Mouse (Mus musculus) midbrain, embryonic 12.5 days (tissue): ENCODE data around the gene Gramd1b. TPM values are rescaled to one million over a fixed set of nuclear protein-coding genes. Genes with fewer than 3 reads are reported as not detected.
A peak's percentile ranks its signal among the peaks of the same experiment; 100 is the strongest.

ENCODE experiments used
- ATAC-seq: fragments of 200-750 bp; cut with Nextera tagmentation; 2 replicates; pipeline ENCODE4 v1.8.0; 2017; ENCODE audit warnings: low read depth, moderate TSS enrichment, moderate library complexity; ENCODE audit not compliant: low FRiP score
- H3K27ac ChIP-seq: fragments of 300-500 bp; sonication (generic); replicated peaks from 2 replicates; pipeline ENCODE4 v1.5.1; 2016; ENCODE audit warnings: mild to moderate bottlenecking
- H3K27me3 ChIP-seq: fragments of 300-500 bp; sonication (generic); 2 replicates; pipeline ENCODE4 v1.6.1; 2016; ENCODE audit warnings: mild to moderate bottlenecking
- H3K36me3 ChIP-seq: fragments of 300-500 bp; sonication (generic); 2 replicates; pipeline ENCODE4 v1.6.1; 2016
- H3K4me1 ChIP-seq: fragments of 300-500 bp; sonication (generic); 2 replicates; pipeline ENCODE4 v1.6.1; 2016
- H3K4me2 ChIP-seq: fragments of 300-500 bp; sonication (generic); replicated peaks from 2 replicates; pipeline ENCODE4 v1.6.1; 2016; ENCODE audit warnings: mild to moderate bottlenecking, moderate library complexity
- H3K4me3 ChIP-seq: fragments of 300-500 bp; sonication (generic); 2 replicates; pipeline ENCODE4 v1.5.1; 2016; ENCODE audit warnings: mild to moderate bottlenecking
- H3K9ac ChIP-seq: fragments of 300-500 bp; sonication (generic); replicated peaks from 2 replicates; pipeline ENCODE4 v1.6.1; 2016; ENCODE audit warnings: mild to moderate bottlenecking, moderate library complexity
- H3K9me3 ChIP-seq: fragments of 300-500 bp; sonication (generic); 2 replicates; pipeline ENCODE4 v1.6.1; 2016; ENCODE audit warnings: mild to moderate bottlenecking
- WGBS: fragments of 180-500 bp; shearing (Covaris S2); methylation state at CpG from one replicate; pipeline ENCODE4 v1.1.7; 2016; 5-methylcytosine and 5-hydroxymethylcytosine counted together
- polyA plus RNA-seq: library from polyadenylated mRNA; unstranded; fragments of >200 nt; fragmentation: Nextera tagmentation; extraction: Ambion mirVana; gene quantifications from 2 replicates; pipeline ENCODE4 v1.2.1, GENCODE M21; 2016

Gramd1b gene
- polyA plus RNA-seq, 1 experiment from 2014 or later, result 5.4 TPM

DNA sequence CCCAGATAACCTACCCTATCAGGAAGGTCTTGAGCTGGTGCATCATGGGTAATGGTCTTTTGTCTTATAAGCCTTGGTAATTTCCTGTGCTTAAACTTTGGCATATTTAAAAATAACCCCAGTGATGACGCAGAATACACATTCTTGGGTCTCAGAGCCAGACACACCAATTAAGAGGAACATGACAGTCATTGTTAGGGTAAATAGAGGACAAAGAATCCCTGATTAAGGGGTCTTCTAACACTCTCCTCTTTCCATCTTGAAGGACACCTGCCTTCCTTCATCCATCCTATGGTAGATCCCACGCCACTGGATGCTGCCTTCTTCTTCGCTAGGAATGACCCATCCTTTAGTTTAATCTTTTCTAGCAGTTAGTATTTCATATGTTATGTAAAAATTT, 208.8 kb downstream of the Gramd1b start:
- Histone ChIP-seq H3K9ac (no peak overlapping the region), H3K27ac (no peak overlapping the region), H3K4me3 (no peak overlapping the region), H3K4me2 (no peak overlapping the region), H3K36me3 (peaks cover under 1% of the 10 kb centered on the region; the same call in 1 of the 2 replicates), H3K27me3 (no peaks in the 10 kb centered on the region), H3K9me3 (no peaks in the 10 kb centered on the region), H3K4me1 (0 out of 2 replicates have a peak, but pooled peaks cover 3% of the 10 kb centered on the region)
- WGBS, result 96% methylated on average over 3 of the region's 3 CpGs
- ATAC-seq, result no peak

DNA sequence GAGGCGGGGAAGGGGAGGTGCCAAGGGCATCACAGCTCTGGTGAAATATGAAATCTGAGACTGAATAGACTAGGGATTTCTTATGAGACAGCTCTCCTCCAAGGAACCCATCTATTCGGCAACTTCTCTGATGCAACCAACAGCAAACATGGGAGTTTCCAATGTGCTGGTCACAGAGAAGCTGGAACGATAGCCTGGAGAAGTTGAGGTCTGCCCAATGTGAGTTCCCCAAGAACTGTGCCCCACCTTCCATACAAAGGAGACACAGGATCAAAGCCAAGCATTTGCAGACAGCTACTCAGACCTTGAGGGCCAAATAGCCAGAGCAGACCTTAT, 209.5 kb downstream of the Gramd1b start:
- H3K4me3 ChIP-seq, result no peak overlapping the region
- peaks cover 6% of the 10 kb centered on the region; the same call in 1 of the 2 replicates for H3K36me3 ChIP-seq
- ATAC-seq, result no peak
- no peaks in the 10 kb centered on the region for H3K27me3 ChIP-seq
- H3K9ac ChIP-seq, result no peak overlapping the region
- H3K9me3 ChIP-seq, result no peaks in the 10 kb centered on the region
- 82% methylated on average over 3 of the region's 3 CpGs for WGBS
- H3K27ac ChIP-seq, result no peak overlapping the region
- no peak overlapping the region for H3K4me2 ChIP-seq
- H3K4me1 ChIP-seq, result 0 out of 2 replicates have a peak, but pooled peaks cover 3% of the 10 kb centered on the region

- no peaks in the 10 kb centered on the region for H3K9me3 ChIP-seq
- H3K27me3 ChIP-seq, result no peaks in the 10 kb centered on the region
- no peak overlapping the region for H3K4me2 ChIP-seq
- 0 out of 2 replicates have a peak, but pooled peaks have one; percentile 16 for ATAC-seq
- no peak overlapping the region for H3K27ac ChIP-seq
- peaks cover 6% of the 10 kb centered on the region; the same call in 1 of the 2 replicates for H3K36me3 ChIP-seq
- H3K4me3 ChIP-seq, result no peak overlapping the region
- H3K4me1 ChIP-seq, result 0 out of 2 replicates have a peak, but pooled peaks cover 3% of the 10 kb centered on the region
- 58% methylated on average over 12 of the region's 12 CpGs for WGBS
- H3K9ac ChIP-seq, result no peak overlapping the region
Measured at GRCm38 (mm10) chr9:40320879-40321667, 210.1 kb downstream of the Gramd1b start.

GRCm38 (mm10) chr9:40320405-40320804, 210.8 kb downstream of the Gramd1b start:
- Histone ChIP-seq H3K36me3 (peaks cover 6% of the 10 kb centered on the region; the same call in 1 of the 2 replicates), H3K4me2 (no peak overlapping the region), H3K4me3 (no peak overlapping the region), H3K4me1 (0 out of 2 replicates have a peak, but pooled peaks cover 3% of the 10 kb centered on the region), H3K27ac (no peak overlapping the region), H3K27me3 (no peaks in the 10 kb centered on the region), H3K9me3 (no peaks in the 10 kb centered on the region), H3K9ac (no peak overlapping the region)
- no peak for ATAC-seq
- WGBS, result 88% methylated on average over 8 of the region's 8 CpGs

DNA sequence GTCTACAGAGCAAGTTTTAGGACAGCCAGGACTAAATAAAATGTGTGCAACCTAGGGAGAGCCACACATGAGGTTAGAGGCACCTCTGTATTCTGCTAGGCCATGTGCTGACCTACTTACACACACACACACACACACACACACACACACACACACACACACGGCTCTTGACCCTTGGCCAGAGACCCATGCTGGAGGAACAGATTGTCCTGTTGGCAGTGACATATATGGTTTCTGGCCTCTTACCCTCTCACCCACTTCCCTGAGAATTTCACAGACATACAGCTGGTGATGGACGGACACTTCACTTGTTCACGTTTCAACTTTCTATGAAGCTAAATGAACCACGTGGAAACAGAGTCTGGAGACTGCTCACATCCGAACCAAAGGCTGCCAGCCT, 212.4 kb downstream of the Gramd1b start:
- Histone ChIP-seq H3K9ac (no peak overlapping the region), H3K4me1 (0 out of 2 replicates have a peak, but pooled peaks cover 3% of the 10 kb centered on the region), H3K27ac (no peak overlapping the region), H3K27me3 (no peaks in the 10 kb centered on the region), H3K36me3 (peaks cover 6% of the 10 kb centered on the region; the same call in 1 of the 2 replicates), H3K4me3 (no peak overlapping the region), H3K9me3 (no peaks in the 10 kb centered on the region), H3K4me2 (no peak overlapping the region)
- WGBS, result 90% methylated on average over 5 of the region's 5 CpGs
- ATAC-seq, result no peak

DNA sequence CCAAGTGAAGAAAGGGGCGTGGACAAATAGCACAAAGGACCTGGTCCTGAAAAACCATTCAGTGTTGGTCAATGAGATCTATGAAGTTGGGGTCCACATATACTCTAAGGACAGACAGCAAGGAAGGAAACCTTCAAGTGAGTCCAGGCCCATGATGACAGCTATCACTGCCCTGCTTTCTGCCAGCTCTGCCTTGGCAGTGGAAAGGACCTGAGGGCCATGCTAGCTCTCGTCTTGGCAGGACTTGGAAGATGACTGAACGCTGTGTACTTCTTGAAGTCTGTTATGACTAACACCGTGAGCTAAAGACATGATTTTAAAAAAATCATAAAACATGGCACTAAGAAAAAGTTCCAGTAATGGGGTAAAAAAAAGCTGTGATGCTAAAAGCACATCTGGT, 213.4 kb downstream of the Gramd1b start:
- Histone ChIP-seq H3K4me3 (no peak overlapping the region), H3K4me1 (0 out of 2 replicates have a peak, but pooled peaks cover 3% of the 10 kb centered on the region), H3K27me3 (no peaks in the 10 kb centered on the region), H3K9ac (no peak overlapping the region), H3K36me3 (peaks cover 6% of the 10 kb centered on the region; the same call in 1 of the 2 replicates), H3K27ac (no peak overlapping the region), H3K4me2 (no peak overlapping the region), H3K9me3 (no peaks in the 10 kb centered on the region)
- no peak for ATAC-seq
- WGBS, result 92% methylated on average over 4 of the region's 4 CpGs

GRCm38 (mm10) chr9:40316865-40317660, 214.1 kb downstream of the Gramd1b start:
- H3K27ac ChIP-seq, result no peak overlapping the region
- no peak overlapping the region for H3K4me3 ChIP-seq
- H3K36me3 ChIP-seq, result peaks cover 6% of the 10 kb centered on the region; the same call in 1 of the 2 replicates
- 88% methylated on average over 9 of the region's 9 CpGs for WGBS
- ATAC-seq, result no peak
- H3K9ac ChIP-seq, result no peak overlapping the region
- H3K27me3 ChIP-seq, result no peaks in the 10 kb centered on the region
- H3K9me3 ChIP-seq, result no peaks in the 10 kb centered on the region
- H3K4me2 ChIP-seq, result no peak overlapping the region
- H3K4me1 ChIP-seq, result 0 out of 2 replicates have a peak, but pooled peaks cover 3% of the 10 kb centered on the region

- WGBS, result 62% methylated on average over 9 of the region's 9 CpGs
- H3K4me1 ChIP-seq, result no peaks in the 10 kb centered on the region
- no peak overlapping the region for H3K9ac ChIP-seq
- H3K27me3 ChIP-seq, result no peaks in the 10 kb centered on the region
- no peak overlapping the region for H3K4me3 ChIP-seq
- peaks cover 16% of the 10 kb centered on the region; the same call in 1 of the 2 replicates for H3K36me3 ChIP-seq
- no peak overlapping the region for H3K4me2 ChIP-seq
- no peak for ATAC-seq
- no peaks in the 10 kb centered on the region for H3K9me3 ChIP-seq
- no peak overlapping the region for H3K27ac ChIP-seq
Measured at GRCm38 (mm10) chr9:40311813-40312212, 219.4 kb downstream of the Gramd1b start.

GRCm38 (mm10) chr9:40309876-40310275, 221.3 kb downstream of the Gramd1b start:
- 92% methylated on average over 6 of the region's 6 CpGs for WGBS
- no peak for ATAC-seq
- Histone ChIP-seq H3K9me3 (no peaks in the 10 kb centered on the region), H3K27ac (no peak overlapping the region), H3K4me2 (no peak overlapping the region), H3K4me3 (no peak overlapping the region), H3K36me3 (peaks cover 23% of the 10 kb centered on the region; the same call in 1 of the 2 replicates), H3K27me3 (no peaks in the 10 kb centered on the region), H3K4me1 (no peaks in the 10 kb centered on the region), H3K9ac (no peak overlapping the region)

GRCm38 (mm10) chr9:40307311-40307710, 223.9 kb downstream of the Gramd1b start:
- Histone ChIP-seq H3K27ac (no peak overlapping the region), H3K9me3 (no peaks in the 10 kb centered on the region), H3K36me3 (peaks cover 26% of the 10 kb centered on the region; the same call in 1 of the 2 replicates), H3K4me1 (no peaks in the 10 kb centered on the region), H3K4me2 (no peak overlapping the region), H3K4me3 (no peak overlapping the region), H3K27me3 (no peaks in the 10 kb centered on the region), H3K9ac (no peak overlapping the region)
- ATAC-seq, result no peak
- whole genome bisulfite sequencing, result 85% methylated on average over 3 of the region's 3 CpGs

- Histone ChIP-seq H3K27me3 (no peaks in the 10 kb centered on the region), H3K36me3 (0 out of 2 replicates have a peak, but pooled peaks cover 33% of the 10 kb centered on the region), H3K9ac (no peak overlapping the region), H3K9me3 (no peaks in the 10 kb centered on the region), H3K4me1 (no peaks in the 10 kb centered on the region), H3K4me2 (no peak overlapping the region), H3K4me3 (no peak overlapping the region), H3K27ac (no peak overlapping the region)
- no peak for ATAC-seq
- WGBS, result 92% methylated on average over 8 of the region's 8 CpGs
Measured at GRCm38 (mm10) chr9:40304243-40304642, 226.9 kb downstream of the Gramd1b start.

- no peak overlapping the region for H3K4me2 ChIP-seq
- 90% methylated on average over 8 of the region's 8 CpGs for WGBS
- H3K27ac ChIP-seq, result no peak overlapping the region
- H3K9ac ChIP-seq, result no peak overlapping the region
- ATAC-seq, result no peak
- no peak overlapping the region for H3K4me3 ChIP-seq
- H3K9me3 ChIP-seq, result no peaks in the 10 kb centered on the region
- no peaks in the 10 kb centered on the region for H3K27me3 ChIP-seq
- H3K4me1 ChIP-seq, result no peaks in the 10 kb centered on the region
- H3K36me3 ChIP-seq, result peaks cover 35% of the 10 kb centered on the region; the same call in 1 of the 2 replicates
Measured at GRCm38 (mm10) chr9:40302375-40302774, 228.8 kb downstream of the Gramd1b start.
